Mouse (Mus musculus): ENCODE data around the gene Rbp4. TPM values are rescaled to one million over a fixed set of nuclear protein-coding genes. Genes with fewer than 3 reads are reported as not detected.
A peak's percentile ranks its signal among the peaks of the same experiment; 100 is the strongest.

The Rbp4 gene
- 1 to 10 TPM; 1.1 to 1.7 TPM for total RNA-seq (2021)
- long read RNA-seq, experiment 1, partial matches to known transcripts, result 0 of 12 reads
- long read RNA-seq, experiment 1, other reads (novel, unspliced or antisense), result 9 of 12 reads
- long read RNA-seq, experiment 2, partial matches to known transcripts, result 0 of 3 reads
- long read RNA-seq, experiment 2, other reads (novel, unspliced or antisense), result 2 of 3 reads

DNA sequence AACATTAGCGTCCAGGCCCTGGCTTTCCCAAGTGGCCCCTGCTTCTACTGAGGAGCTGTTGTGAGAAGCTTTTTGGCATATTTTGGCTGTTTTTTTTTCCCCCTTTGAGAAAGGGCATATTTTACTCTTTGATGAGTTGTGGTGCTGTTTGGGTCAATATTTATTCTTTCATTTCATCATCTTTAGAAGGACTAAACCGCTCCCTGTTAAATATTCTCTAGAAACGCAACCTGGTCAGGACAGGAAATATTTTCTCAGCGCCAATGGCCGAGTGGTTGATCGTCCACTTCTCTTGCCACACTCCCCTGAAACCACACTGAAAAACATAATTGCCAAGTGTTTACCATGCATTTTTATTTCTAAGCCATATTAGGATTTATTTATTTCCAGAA lies at the start of gene Rbp4:
Rbp4 (minus strand) TSS at position 63 of the 392 bp plus-strand sequence.
- peak within 1 kb of the TSS; percentile 69 for H3K4me3 ChIP-seq
- intact Hi-C loops (cut with DNase I), result no loop called here
- H3K27ac ChIP-seq, result peak within 1 kb of the TSS; percentile 31; the same call in 1 of the 2 replicates
- TF ChIP-seq CTCF (IDR thresholded peaks at IDR 0.05), result no peak
- no peak for DNase-seq

DNA sequence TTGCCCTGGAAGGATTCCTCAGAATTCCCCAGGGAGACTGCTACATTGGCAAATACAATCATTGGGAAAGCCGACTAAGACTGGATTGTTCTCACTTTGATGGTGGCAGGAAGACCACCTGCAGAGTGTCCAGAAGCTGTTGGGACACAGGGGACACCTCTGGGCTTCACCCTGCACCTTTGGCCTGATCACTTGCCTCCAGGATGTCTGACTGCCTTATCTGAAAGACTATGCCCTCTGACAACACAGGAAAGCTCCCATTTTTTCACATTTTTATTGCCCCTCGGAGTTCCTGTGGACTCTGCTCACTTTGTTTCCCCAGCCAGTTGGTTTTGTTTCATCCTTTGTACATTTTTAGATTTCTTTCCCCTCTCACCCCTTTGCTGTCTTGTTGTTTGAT lies 39.6 kb upstream of the Rbp4 start:
- DNase-seq, result no peak
- Histone ChIP-seq H3K4me3 (no peak overlapping the region), H3K27ac (no peak overlapping the region)
- intact Hi-C loops (cut with DNase I), result no loop called here
- no peak for TF ChIP-seq CTCF (IDR thresholded peaks at IDR 0.05)

DNA sequence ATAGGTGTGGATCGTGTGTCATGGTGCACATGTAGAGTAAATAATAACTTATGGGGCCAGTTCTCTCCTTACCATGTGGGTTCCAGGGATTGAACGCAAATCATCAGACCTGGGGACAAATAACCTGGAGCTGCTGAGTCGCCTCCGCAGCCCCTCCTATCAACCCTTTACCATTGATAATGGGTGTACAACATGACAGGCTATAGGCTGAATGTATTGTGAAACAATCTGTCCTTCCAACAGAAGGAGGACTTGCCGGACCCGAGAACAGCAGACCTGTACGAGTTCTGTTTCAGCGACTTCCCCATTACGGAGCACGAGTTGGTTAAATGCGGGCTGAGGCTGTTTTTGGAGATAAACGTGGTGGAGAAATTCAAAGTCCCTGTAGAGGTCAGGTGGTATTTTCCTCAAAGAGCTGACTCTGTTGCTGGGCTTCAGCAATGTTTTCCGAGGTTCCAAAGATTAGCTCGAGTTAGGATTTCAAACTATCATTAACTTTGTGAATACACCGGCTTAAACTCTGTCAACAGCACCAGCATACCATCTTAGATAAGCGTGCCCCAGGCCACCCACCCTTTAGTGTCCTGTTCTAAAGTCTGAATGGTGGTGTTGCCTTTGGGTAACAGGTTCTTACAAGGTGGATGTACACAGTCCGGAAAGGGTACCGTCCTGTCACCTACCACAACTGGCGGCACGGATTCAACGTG lies 36.7 kb upstream of the Rbp4 start:
- no peak overlapping the region for H3K4me3 ChIP-seq
- H3K27ac ChIP-seq, result no peak overlapping the region
- no peak for DNase-seq
- TF ChIP-seq CTCF (IDR thresholded peaks at IDR 0.05), result no peak
- intact Hi-C loops (cut with DNase I), result no loop called here

- intact Hi-C loops (cut with DNase I), result no loop called here
- no peak for TF ChIP-seq CTCF (IDR thresholded peaks at IDR 0.05)
- DNase-seq, result no peak
- Histone ChIP-seq H3K27ac (no peak overlapping the region), H3K4me3 (no peak overlapping the region)
Measured at GRCm38 (mm10) chr19:38156243-38156642, 31.2 kb upstream of the Rbp4 start.

GRCm38 (mm10) chr19:38143540-38144271 lies 18.6 kb upstream of the Rbp4 start:
- DNase-seq, result no peak
- intact Hi-C loops (cut with DNase I), result no loop called here
- Histone ChIP-seq H3K27ac (no peak overlapping the region), H3K4me3 (no peak overlapping the region)
- no peak for TF ChIP-seq CTCF (IDR thresholded peaks at IDR 0.05)

GRCm38 (mm10) chr19:38134806-38135205 lies 9.7 kb upstream of the Rbp4 start:
- no peak overlapping the region for H3K27ac ChIP-seq

DNA sequence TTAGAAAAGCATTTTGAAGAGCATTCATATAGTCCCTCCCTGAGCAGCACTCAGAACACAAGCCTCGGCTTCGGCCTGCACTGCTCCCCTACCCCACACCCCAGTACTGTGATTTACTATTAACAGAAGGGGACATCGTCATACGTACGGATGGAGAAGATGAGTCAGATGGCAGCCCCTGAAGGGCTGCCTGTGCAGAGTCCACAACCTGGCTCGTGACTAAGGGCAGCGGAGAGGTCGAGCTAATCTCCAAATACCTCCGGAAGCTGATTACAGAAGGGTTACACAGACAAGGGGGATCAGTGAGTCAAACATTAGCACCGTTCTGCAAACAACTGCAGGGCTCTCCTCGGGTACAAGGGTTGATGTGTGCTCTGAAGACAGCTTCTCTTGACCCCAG lies 8.9 kb upstream of the Rbp4 start:
- Histone ChIP-seq H3K27ac (no peak overlapping the region), H3K4me3 (no peak overlapping the region)
- TF ChIP-seq CTCF (IDR thresholded peaks at IDR 0.05), result no peak
- intact Hi-C loops (cut with DNase I), result no loop called here
- no peak for DNase-seq

More at GRCm38 (mm10) chr19:38134806-38135205, 9.7 kb upstream of the Rbp4 start:
- no peak overlapping the region for H3K4me3 ChIP-seq
- no peak for TF ChIP-seq CTCF (IDR thresholded peaks at IDR 0.05)
- intact Hi-C loops (cut with DNase I), result no loop called here
- DNase-seq, result no peak

- no peak for DNase-seq
- TF ChIP-seq CTCF (IDR thresholded peaks at IDR 0.05), result no peak
- intact Hi-C loops (cut with DNase I), result no loop called here
- Histone ChIP-seq H3K4me3 (no peak within 1 kb of the TSS), H3K27ac (no peak within 1 kb of the TSS)
Measured at GRCm38 (mm10) chr19:38132481-38132880, 7.4 kb upstream of the Rbp4 start, which contains the start of gene Pde6c. Pde6c (plus strand) TSS chr19:38132781.

GRCm38 (mm10) chr19:38126656-38127055 lies 1.6 kb upstream of the Rbp4 start:
- H3K4me3 ChIP-seq, result no peak overlapping the region
- TF ChIP-seq CTCF (IDR thresholded peaks at IDR 0.05), result no peak
- H3K27ac ChIP-seq, result no peak overlapping the region
- DNase-seq, result no peak
- intact Hi-C loops (cut with DNase I), result no loop called here

GRCm38 (mm10) chr19:38124401-38125218 lies 471 bp downstream of the Rbp4 start:
- no peak for TF ChIP-seq CTCF (IDR thresholded peaks at IDR 0.05)
- peak overlapping the region; percentile 69 for H3K4me3 ChIP-seq
- H3K27ac ChIP-seq, result peak overlapping the region; percentile 31; the same call in 1 of the 2 replicates
- intact Hi-C loops (cut with DNase I), result no loop called here
- DNase-seq, result peak; percentile 45

DNA sequence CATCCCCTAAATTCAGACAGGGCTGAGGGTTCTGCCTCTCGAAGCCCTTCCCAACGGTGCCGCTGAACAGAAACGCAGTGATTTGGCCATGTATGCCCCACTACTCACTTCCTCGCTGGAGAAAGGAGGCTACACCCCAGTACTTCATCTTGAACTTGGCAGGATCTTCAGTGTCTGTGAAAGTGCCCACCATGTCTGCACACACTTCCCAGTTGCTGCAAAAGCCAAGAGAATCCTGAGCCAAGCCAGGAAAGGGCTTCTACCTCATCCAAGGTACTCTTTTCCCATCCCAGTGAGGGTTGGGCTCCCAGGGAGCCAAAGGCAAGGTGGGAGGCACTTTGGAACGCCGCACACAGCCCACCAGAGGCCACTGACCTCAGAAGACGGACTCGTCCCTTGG lies 1.2 kb downstream of the Rbp4 start:
- Histone ChIP-seq H3K27ac (no peak overlapping the region), H3K4me3 (peak overlapping the region; percentile 69)
- no peak for DNase-seq
- intact Hi-C loops (cut with DNase I), result no loop called here
- TF ChIP-seq CTCF (IDR thresholded peaks at IDR 0.05), result no peak

DNA sequence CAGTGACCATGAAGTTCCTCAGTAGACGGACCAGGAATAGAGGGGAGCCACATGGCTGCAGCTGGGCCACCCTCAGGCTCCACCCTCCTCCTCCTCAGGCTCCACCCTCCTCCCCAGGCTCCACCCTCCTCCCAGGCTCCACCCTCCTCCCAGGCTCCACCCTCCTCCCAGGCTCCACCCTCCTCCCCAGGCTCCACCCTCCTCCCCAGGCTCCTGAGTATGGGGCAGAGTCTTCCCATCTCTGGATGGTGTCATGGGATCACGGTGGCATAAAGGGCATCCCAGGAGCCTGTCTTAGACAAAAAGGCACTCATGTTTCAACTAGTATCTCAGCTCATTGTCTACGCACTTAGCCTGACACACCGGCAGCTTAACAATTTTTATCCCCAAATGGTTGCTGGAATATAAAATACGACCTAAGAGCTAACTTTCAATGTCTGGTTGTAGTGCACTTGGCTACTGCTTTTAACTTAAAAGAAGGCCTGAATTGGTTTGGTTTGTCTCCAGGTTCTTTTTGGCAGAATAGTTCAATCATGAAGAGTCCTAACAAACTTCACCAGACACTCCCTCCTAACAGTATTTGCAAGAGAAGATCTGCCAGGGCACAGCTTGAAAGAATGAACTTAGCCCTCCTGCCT lies 4.8 kb downstream of the Rbp4 start:
- H3K4me3 ChIP-seq, result no peak overlapping the region
- no peak overlapping the region for H3K27ac ChIP-seq
- intact Hi-C loops (cut with DNase I), result no loop called here
- no peak for DNase-seq
- TF ChIP-seq CTCF (IDR thresholded peaks at IDR 0.05), result no peak
